Mouse (Mus musculus): ENCODE results near the gene Xylt1. TPM values are rescaled to one million over a fixed set of nuclear protein-coding genes. Genes with fewer than 3 reads are reported as not detected.
A peak's percentile ranks its signal among the peaks of the same experiment; 100 is the strongest.

The Xylt1 gene
- polyA plus RNA-seq, 1 experiment from 2014 or later: 1.1 TPM

- H3K9ac ChIP-seq (ENCODE audit: low read length): no peak overlapping the region
- DNase-seq (ENCODE audit: low spot score, missing footprints): no peak
- no peaks in the 10 kb centered on the region for H3K36me3 ChIP-seq (ENCODE audit: control insufficient read depth, insufficient read depth, low read length)
- no peaks in the 10 kb centered on the region for H3K9me3 ChIP-seq (ENCODE audit: control insufficient read depth, low read length)
- H3K4me3 ChIP-seq (ENCODE audit: low read depth, low read length): no peak overlapping the region
- no peak overlapping the region for H3K4me2 ChIP-seq
- WGBS: 87% methylated on average over 4 of the region's 4 CpGs
- H3K4me1 ChIP-seq (ENCODE audit: control insufficient read depth, insufficient read depth, low read length): peaks cover 7% of the 10 kb centered on the region
- no peaks in the 10 kb centered on the region for H3K27me3 ChIP-seq (ENCODE audit: control insufficient read depth, insufficient read depth, low read length)
- ATAC-seq (ENCODE audit: low FRiP score): no peak
- H3K27ac ChIP-seq (ENCODE audit: low read depth, low read length): no peak overlapping the region
Measured at GRCm38 (mm10) chr7:117424841-117425240, 44.1 kb downstream of the Xylt1 start.

GRCm38 (mm10) chr7:117426366-117426765 is 45.6 kb downstream of the Xylt1 start:
- Histone ChIP-seq H3K27me3 (ENCODE audit: control insufficient read depth, insufficient read depth, low read length) (no peaks in the 10 kb centered on the region), H3K4me3 (ENCODE audit: low read depth, low read length) (no peak overlapping the region), H3K36me3 (ENCODE audit: control insufficient read depth, insufficient read depth, low read length) (no peaks in the 10 kb centered on the region), H3K4me2 (no peak overlapping the region), H3K9ac (ENCODE audit: low read length) (no peak overlapping the region), H3K27ac (ENCODE audit: low read depth, low read length) (no peak overlapping the region), H3K4me1 (ENCODE audit: control insufficient read depth, insufficient read depth, low read length) (peaks cover 7% of the 10 kb centered on the region), H3K9me3 (ENCODE audit: control insufficient read depth, low read length) (no peaks in the 10 kb centered on the region)
- ATAC-seq (ENCODE audit: low FRiP score): no peak
- WGBS: 84% methylated on average over 4 of the region's 4 CpGs
- no peak for DNase-seq (ENCODE audit: low spot score, missing footprints)

DNA sequence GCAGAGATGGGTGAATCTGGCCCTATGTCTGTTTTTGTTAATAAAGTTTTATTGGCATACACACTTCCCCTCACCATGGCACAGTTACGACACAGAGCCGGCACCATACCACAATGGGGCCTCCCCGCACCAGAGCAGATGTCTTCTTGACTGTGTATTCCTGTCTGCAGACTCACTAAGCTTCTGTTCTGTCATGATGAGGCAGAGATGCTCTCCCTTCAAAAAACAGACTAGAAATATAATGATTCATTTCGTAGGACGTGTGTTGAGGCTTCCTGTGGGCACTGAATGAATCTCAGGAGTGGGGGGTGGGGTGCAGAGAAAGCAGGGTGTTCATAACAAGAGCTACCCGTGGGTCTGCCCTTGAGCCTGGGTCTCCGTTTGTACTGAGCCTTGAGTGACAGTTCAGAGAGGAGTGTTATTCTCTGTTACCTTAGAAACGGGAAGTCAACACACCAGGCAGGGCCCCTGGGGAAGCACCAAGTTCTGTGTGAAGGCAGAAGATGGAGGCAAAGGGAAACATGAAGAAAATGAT is 48.0 kb downstream of the Xylt1 start:
- Histone ChIP-seq H3K27me3 (ENCODE audit: control insufficient read depth, insufficient read depth, low read length) (no peaks in the 10 kb centered on the region), H3K9me3 (ENCODE audit: control insufficient read depth, low read length) (no peaks in the 10 kb centered on the region), H3K9ac (ENCODE audit: low read length) (no peak overlapping the region), H3K27ac (ENCODE audit: low read depth, low read length) (no peak overlapping the region), H3K4me2 (no peak overlapping the region), H3K4me1 (ENCODE audit: control insufficient read depth, insufficient read depth, low read length) (peaks cover 7% of the 10 kb centered on the region), H3K4me3 (ENCODE audit: low read depth, low read length) (no peak overlapping the region), H3K36me3 (ENCODE audit: control insufficient read depth, insufficient read depth, low read length) (no peaks in the 10 kb centered on the region)
- WGBS: 44% methylated on average over 8 of the region's 8 CpGs
- ATAC-seq (ENCODE audit: low FRiP score) (peak; percentile 85), DNase-seq (ENCODE audit: low spot score, missing footprints) (peak; percentile 87)

DNA sequence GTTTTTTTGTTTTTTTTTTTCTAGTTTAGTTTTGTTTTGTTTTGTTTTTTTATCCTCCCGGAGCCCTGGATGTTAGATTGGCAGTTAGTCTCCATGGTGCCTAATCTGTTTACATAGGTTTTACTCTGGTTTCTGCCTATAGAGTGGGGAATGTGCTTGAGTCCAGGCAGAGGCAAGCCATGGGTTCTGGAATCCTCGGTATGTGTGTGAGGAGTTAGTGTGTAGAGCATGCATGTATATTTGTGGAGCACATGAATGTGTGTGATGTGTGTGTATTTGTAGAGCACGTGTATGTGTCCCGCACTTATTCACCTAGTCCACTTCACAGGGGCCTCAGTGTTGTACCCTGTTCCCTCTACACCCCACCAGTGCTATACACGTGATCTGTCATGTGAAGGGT is 48.7 kb downstream of the Xylt1 start:
- no peaks in the 10 kb centered on the region for H3K9me3 ChIP-seq (ENCODE audit: control insufficient read depth, low read length)
- H3K36me3 ChIP-seq (ENCODE audit: control insufficient read depth, insufficient read depth, low read length): no peaks in the 10 kb centered on the region
- no peak overlapping the region for H3K4me2 ChIP-seq
- DNase-seq (ENCODE audit: low spot score, missing footprints): peak; percentile 76
- peaks cover 7% of the 10 kb centered on the region for H3K4me1 ChIP-seq (ENCODE audit: control insufficient read depth, insufficient read depth, low read length)
- 71% methylated on average over 5 of the region's 5 CpGs for WGBS
- no peak overlapping the region for H3K27ac ChIP-seq (ENCODE audit: low read depth, low read length)
- peak; percentile 59 for ATAC-seq (ENCODE audit: low FRiP score)
- H3K27me3 ChIP-seq (ENCODE audit: control insufficient read depth, insufficient read depth, low read length): no peaks in the 10 kb centered on the region
- H3K4me3 ChIP-seq (ENCODE audit: low read depth, low read length): no peak overlapping the region
- no peak overlapping the region for H3K9ac ChIP-seq (ENCODE audit: low read length)

DNA sequence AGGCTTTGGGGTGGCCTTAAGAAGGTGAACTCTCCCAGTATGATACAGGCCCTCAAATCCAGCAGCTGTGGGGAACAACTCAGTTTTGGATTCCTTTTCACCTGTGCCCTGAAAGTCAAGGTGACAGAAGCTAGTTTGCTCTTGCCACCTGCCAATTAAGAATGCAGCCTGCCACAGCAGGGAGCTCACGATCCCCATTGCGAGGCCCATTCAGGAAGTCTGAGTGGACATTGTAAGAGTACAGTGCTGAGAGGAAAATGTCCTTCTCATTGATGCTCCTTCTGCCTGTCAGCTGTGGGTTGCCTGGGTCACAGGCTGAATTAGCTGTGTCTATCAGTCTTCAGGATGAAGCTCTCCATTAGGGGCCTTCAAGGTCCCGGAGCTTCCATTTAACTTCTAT is 49.1 kb downstream of the Xylt1 start:
- DNase-seq (ENCODE audit: low spot score, missing footprints) (peak; percentile 75), ATAC-seq (ENCODE audit: low FRiP score) (no peak)
- WGBS: 75% methylated on average over 3 of the region's 3 CpGs
- no peak overlapping the region for H3K4me2 ChIP-seq
- H3K36me3 ChIP-seq (ENCODE audit: control insufficient read depth, insufficient read depth, low read length): no peaks in the 10 kb centered on the region
- no peaks in the 10 kb centered on the region for H3K27me3 ChIP-seq (ENCODE audit: control insufficient read depth, insufficient read depth, low read length)
- peaks cover 7% of the 10 kb centered on the region for H3K4me1 ChIP-seq (ENCODE audit: control insufficient read depth, insufficient read depth, low read length)
- no peaks in the 10 kb centered on the region for H3K9me3 ChIP-seq (ENCODE audit: control insufficient read depth, low read length)
- H3K4me3 ChIP-seq (ENCODE audit: low read depth, low read length): no peak overlapping the region
- no peak overlapping the region for H3K27ac ChIP-seq (ENCODE audit: low read depth, low read length)
- no peak overlapping the region for H3K9ac ChIP-seq (ENCODE audit: low read length)

DNA sequence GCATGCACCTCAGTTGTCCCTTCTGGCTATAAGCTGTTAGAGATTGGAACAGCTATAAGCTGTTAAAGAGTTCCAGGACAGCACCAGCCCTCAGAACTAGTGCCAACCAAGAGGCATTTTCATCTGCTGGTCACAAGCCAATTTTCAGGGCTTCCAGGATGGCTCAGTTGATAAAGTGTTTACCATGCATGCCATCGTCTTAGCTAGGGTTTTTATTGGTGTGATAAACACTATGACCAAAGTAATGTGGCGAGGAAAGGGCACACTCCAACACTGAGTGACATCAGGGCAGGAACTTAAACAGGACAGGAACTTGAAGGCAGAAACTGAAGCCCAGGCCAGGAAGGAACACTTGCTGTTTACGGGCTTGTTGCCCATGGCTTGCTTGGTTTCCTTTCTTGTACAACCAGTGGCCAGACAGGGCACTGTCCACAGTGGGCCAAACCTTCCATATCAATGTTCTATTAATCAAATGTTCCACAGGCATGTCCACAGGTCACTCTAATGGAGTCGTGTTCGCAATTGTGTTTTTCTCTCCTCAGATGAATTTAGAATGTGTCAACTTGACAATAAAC is 49.7 kb downstream of the Xylt1 start:
- no peak for ATAC-seq (ENCODE audit: low FRiP score)
- Histone ChIP-seq H3K4me3 (ENCODE audit: low read depth, low read length) (no peak overlapping the region), H3K9ac (ENCODE audit: low read length) (no peak overlapping the region), H3K27me3 (ENCODE audit: control insufficient read depth, insufficient read depth, low read length) (no peaks in the 10 kb centered on the region), H3K4me1 (ENCODE audit: control insufficient read depth, insufficient read depth, low read length) (peaks cover 7% of the 10 kb centered on the region), H3K4me2 (no peak overlapping the region), H3K27ac (ENCODE audit: low read depth, low read length) (no peak overlapping the region), H3K9me3 (ENCODE audit: control insufficient read depth, low read length) (no peaks in the 10 kb centered on the region), H3K36me3 (ENCODE audit: control insufficient read depth, insufficient read depth, low read length) (no peaks in the 10 kb centered on the region)
- peak; percentile 72 for DNase-seq (ENCODE audit: low spot score, missing footprints)
- WGBS: 95% methylated on average over 5 of the region's 5 CpGs

- Histone ChIP-seq H3K27me3 (ENCODE audit: control insufficient read depth, insufficient read depth, low read length) (no peaks in the 10 kb centered on the region), H3K4me2 (no peak overlapping the region), H3K36me3 (ENCODE audit: control insufficient read depth, insufficient read depth, low read length) (no peaks in the 10 kb centered on the region), H3K4me3 (ENCODE audit: low read depth, low read length) (no peak overlapping the region), H3K9me3 (ENCODE audit: control insufficient read depth, low read length) (no peaks in the 10 kb centered on the region), H3K4me1 (ENCODE audit: control insufficient read depth, insufficient read depth, low read length) (peaks cover 6% of the 10 kb centered on the region), H3K9ac (ENCODE audit: low read length) (no peak overlapping the region), H3K27ac (ENCODE audit: low read depth, low read length) (no peak overlapping the region)
- 89% methylated on average over 9 of the region's 9 CpGs for WGBS
- ATAC-seq (ENCODE audit: low FRiP score) (no peak), DNase-seq (ENCODE audit: low spot score, missing footprints) (peak; percentile 71)
Measured at GRCm38 (mm10) chr7:117433641-117434040, 52.9 kb downstream of the Xylt1 start.

DNA sequence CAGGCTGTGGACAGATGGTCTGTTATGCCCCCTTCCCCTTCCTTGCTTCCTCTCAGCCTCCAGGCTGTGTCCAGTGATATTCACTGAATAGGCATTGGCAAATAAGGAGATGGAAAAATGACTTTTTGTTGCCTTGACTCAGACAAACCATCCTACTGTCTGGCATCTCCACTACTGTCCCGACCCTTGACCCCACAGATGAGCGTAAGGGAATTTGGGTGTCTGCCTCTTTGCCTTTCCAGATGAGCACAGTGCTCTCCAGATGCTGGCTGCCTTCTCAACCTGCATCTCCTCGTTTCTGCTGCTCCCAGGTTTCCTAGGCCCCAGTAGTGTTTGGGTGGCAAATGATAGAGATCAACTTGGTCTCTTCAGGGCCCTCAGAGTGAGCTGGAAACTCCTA is 54.3 kb downstream of the Xylt1 start:
- 83% methylated on average over 3 of the region's 3 CpGs for WGBS
- H3K4me1 ChIP-seq (ENCODE audit: control insufficient read depth, insufficient read depth, low read length): peaks cover 4% of the 10 kb centered on the region
- ATAC-seq (ENCODE audit: low FRiP score) (no peak), DNase-seq (ENCODE audit: low spot score, missing footprints) (no peak)
- no peaks in the 10 kb centered on the region for H3K36me3 ChIP-seq (ENCODE audit: control insufficient read depth, insufficient read depth, low read length)
- H3K9ac ChIP-seq (ENCODE audit: low read length): no peak overlapping the region
- no peaks in the 10 kb centered on the region for H3K9me3 ChIP-seq (ENCODE audit: control insufficient read depth, low read length)
- no peak overlapping the region for H3K27ac ChIP-seq (ENCODE audit: low read depth, low read length)
- H3K4me2 ChIP-seq: no peak overlapping the region
- H3K27me3 ChIP-seq (ENCODE audit: control insufficient read depth, insufficient read depth, low read length): no peaks in the 10 kb centered on the region
- no peak overlapping the region for H3K4me3 ChIP-seq (ENCODE audit: low read depth, low read length)

DNA sequence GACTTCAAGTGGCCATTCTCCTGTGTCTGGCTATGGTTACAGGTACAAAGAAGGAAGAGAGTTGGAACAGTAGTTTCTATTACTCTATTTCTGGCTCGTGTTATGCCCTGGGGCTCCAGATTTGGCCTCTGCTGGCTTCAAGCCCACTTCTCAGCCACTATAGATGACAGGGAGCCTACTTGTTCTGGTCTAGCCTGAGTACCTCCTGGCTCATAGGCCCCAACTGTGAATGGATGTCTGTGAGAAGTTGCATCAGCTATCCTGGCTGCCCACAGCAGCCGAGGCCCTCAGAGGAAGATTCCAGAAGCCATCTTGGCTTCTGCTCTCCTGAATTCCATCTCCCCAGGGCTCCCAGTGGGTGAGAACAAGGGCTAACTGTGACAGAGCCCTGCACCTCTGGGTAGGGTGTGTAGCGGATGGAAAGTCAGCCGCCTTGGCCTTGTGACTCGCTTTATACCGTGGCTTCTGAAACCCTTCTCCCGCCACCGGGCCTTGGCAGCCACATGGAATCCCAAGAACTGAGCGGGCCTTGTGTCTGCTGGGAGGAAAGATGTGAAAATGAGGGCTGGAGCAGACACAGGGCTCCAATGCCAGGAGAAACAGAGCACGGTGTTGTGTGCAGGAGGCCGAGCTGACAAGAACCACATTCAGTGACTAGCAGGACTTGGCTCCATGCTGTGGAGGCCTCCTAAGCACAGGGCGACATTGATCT is 55.1 kb downstream of the Xylt1 start:
- H3K4me2 ChIP-seq: no peak overlapping the region
- no peak overlapping the region for H3K4me3 ChIP-seq (ENCODE audit: low read depth, low read length)
- no peaks in the 10 kb centered on the region for H3K36me3 ChIP-seq (ENCODE audit: control insufficient read depth, insufficient read depth, low read length)
- DNase-seq (ENCODE audit: low spot score, missing footprints) (no peak), ATAC-seq (ENCODE audit: low FRiP score) (no peak)
- 95% methylated on average over 12 of the region's 12 CpGs for WGBS
- H3K27me3 ChIP-seq (ENCODE audit: control insufficient read depth, insufficient read depth, low read length): no peaks in the 10 kb centered on the region
- H3K9ac ChIP-seq (ENCODE audit: low read length): no peak overlapping the region
- no peaks in the 10 kb centered on the region for H3K9me3 ChIP-seq (ENCODE audit: control insufficient read depth, low read length)
- H3K4me1 ChIP-seq (ENCODE audit: control insufficient read depth, insufficient read depth, low read length): peaks cover 4% of the 10 kb centered on the region
- H3K27ac ChIP-seq (ENCODE audit: low read depth, low read length): no peak overlapping the region
